Mouse (Mus musculus) neutrophil, adult 59 days (primary cell): ENCODE results near the gene Spag4. TPM values are rescaled to one million over a fixed set of nuclear protein-coding genes. Genes with fewer than 3 reads are reported as not detected.

Experiments used
- total RNA-seq, 2 experiments: library from RNA; stranded (reverse); gene quantifications; 1 replicate in 1 of 2; 2 replicates in 1 of 2; pipeline ENCODE4 v1.2.4; 2023

Spag4 gene
- total RNA-seq, result 1 to 10 TPM; 1.1 to 1.3 TPM

GRCm38 (mm10) chr2:156065099-156066041 lies at the start of gene Spag4:
Gene Spag4, plus strand, starts transcription at chr2:156065175.

GRCm38 (mm10) chr2:156052816-156053215 lies 12.2 kb upstream of the Spag4 start, which contains the start of gene Fer1l4:
Gene Fer1l4, minus strand, starts transcription at chr2:156052947.

GRCm38 (mm10) chr2:156111358-156112079 lies 46.5 kb downstream of the Spag4 start, which contains the start of the genes Cpne1 and Rbm12:
Gene Cpne1, minus strand, starts transcription at chr2:156111965.
Gene Rbm12, minus strand, starts transcription at chr2:156111978.

Other genes with a start within 250 kb of the Spag4 start
- 1 to 10 TPM; 8.1 to 8.5 TPM for gene BC029722, start 245.7 kb upstream of the Spag4 start, total RNA-seq
- gene Eif6, start 238.2 kb upstream of the Spag4 start, total RNA-seq, result 10 to 100 TPM; 83.0 to 91.9 TPM
- gene Fam83c, start 230.3 kb upstream of the Spag4 start, total RNA-seq, result not detected
- gene Uqcc1, start 134.9 kb upstream of the Spag4 start, total RNA-seq, result 10 to 100 TPM; 11.3 to 12.6 TPM
- not detected for gene Gm15557, start 124.4 kb upstream of the Spag4 start, total RNA-seq
- gene Gdf5, start 119.8 kb upstream of the Spag4 start, total RNA-seq, result not detected
- gene Cep250, start 108.7 kb upstream of the Spag4 start, total RNA-seq, result 10 to 100 TPM; 56.6 to 70.4 TPM
- gene 6430550D23Rik, start 57.2 kb upstream of the Spag4 start, total RNA-seq, result under 1 TPM; 0.20 to 0.40 TPM
- gene Ergic3, start 57.1 kb upstream of the Spag4 start, total RNA-seq, result 10 to 100 TPM; 64.3 to 65.9 TPM
- gene Fer1l4, start 12.2 kb upstream of the Spag4 start, total RNA-seq, result not detected
- 10 to 100 TPM; 80.8 to 84.7 TPM for gene Cpne1, start 46.8 kb downstream of the Spag4 start, total RNA-seq
- gene Rbm12, start 46.8 kb downstream of the Spag4 start, total RNA-seq, result 10 to 100 TPM; 27.6 to 30.1 TPM
- 10 to 100 TPM in 1 of 2 experiments, 1 to 10 TPM in 1; 9.9 to 13.4 TPM for gene Gm28036, start 61.9 kb downstream of the Spag4 start, total RNA-seq
- 10 to 100 TPM; 51.6 to 55.7 TPM for gene Romo1, start 78.9 kb downstream of the Spag4 start, total RNA-seq
- 10 to 100 TPM; 15.4 to 16.6 TPM for gene Nfs1, start 79.0 kb downstream of the Spag4 start, total RNA-seq
- gene Rbm39, start 115.1 kb downstream of the Spag4 start, total RNA-seq, result 1,000 to 10,000 TPM; 1,069 to 1,095 TPM
- gene Phf20, start 131.3 kb downstream of the Spag4 start, total RNA-seq, result 10 to 100 TPM; 20.3 to 30.4 TPM
- 1 to 10 TPM; 4.9 to 9.4 TPM for gene Cnbd2, start 247.1 kb downstream of the Spag4 start, total RNA-seq
- 100 to 1,000 TPM; 136 to 141 TPM for gene Scand1, start 247.5 kb downstream of the Spag4 start, total RNA-seq